Mouse (Mus musculus): ENCODE measurements around the gene Zscan22. TPM values are rescaled to one million over a fixed set of nuclear protein-coding genes. Genes with fewer than 3 reads are reported as not detected.

The Zscan22 gene
- polyA plus RNA-seq, 1 experiment, result 20.7 TPM

DNA sequence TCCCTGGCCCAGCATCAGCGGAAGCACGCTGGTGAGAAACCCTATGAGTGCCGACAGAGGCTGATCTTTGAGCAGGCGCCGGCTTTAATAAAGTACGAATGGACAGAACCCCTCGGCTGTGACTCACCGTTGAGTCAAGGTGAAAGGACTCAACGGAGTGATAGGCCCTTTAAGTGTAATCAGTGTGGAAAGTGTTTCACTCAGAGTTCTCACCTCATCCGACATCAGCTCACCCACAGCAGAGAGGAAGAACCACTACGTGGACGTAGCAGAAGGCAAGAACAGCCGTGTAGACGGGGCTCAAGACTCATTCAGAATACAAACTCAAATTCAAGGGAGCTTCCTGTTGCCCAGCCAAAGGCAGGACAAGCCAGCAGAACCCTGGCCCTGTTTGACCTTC is 6.7 kb upstream of the Zscan22 start:
- H3K27me3 ChIP-seq (ENCODE audit: control insufficient read depth, insufficient read depth, low read length), result no peaks in the 10 kb centered on the region
- H3K27ac ChIP-seq (ENCODE audit: control insufficient read depth, insufficient read depth, low read depth, low read length), result no peak overlapping the region
- no peaks in the 10 kb centered on the region; the same call in 1 of the 2 replicates for H3K36me3 ChIP-seq (ENCODE audit: control insufficient read depth, insufficient read depth, low read length)
- no peaks in the 10 kb centered on the region for H3K4me1 ChIP-seq (ENCODE audit: control insufficient read depth, insufficient read depth, low read length)
- H3K4me3 ChIP-seq (ENCODE audit: control insufficient read depth, low read depth, low read length), result no peak overlapping the region
- TF ChIP-seq CTCF (IDR thresholded peaks at IDR 0.05; ENCODE audit: control insufficient read depth, insufficient read depth, insufficient replicate concordance, low read depth, low read length) (no peak), POLR2A (IDR thresholded peaks at IDR 0.05; ENCODE audit: control insufficient read depth, low read depth, low read length) (no peak)

DNA sequence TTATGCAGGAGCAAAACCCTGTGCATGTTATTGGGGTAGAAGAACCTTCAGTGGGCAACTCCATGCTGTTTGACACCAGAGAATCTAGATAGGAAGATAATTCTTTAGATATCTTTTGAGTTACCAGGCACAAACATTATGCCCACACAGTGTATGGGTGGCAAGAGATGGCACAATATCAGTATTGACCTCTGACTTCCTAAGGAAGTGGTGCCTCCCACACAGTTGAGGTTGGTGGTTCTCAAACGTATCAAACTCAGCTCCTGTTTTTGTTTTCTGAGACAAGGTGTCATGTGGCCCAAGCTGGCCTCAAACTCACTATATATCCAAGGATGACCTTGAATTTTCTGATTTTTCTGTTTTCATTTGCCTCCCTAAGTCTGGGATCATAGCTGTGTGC is 6.3 kb upstream of the Zscan22 start:
- Histone ChIP-seq H3K36me3 (ENCODE audit: control insufficient read depth, insufficient read depth, low read length) (no peaks in the 10 kb centered on the region; the same call in 1 of the 2 replicates), H3K4me3 (ENCODE audit: control insufficient read depth, low read depth, low read length) (no peak overlapping the region), H3K4me1 (ENCODE audit: control insufficient read depth, insufficient read depth, low read length) (no peaks in the 10 kb centered on the region), H3K27ac (ENCODE audit: control insufficient read depth, insufficient read depth, low read depth, low read length) (no peak overlapping the region), H3K27me3 (ENCODE audit: control insufficient read depth, insufficient read depth, low read length) (no peaks in the 10 kb centered on the region)
- TF ChIP-seq CTCF (IDR thresholded peaks at IDR 0.05; ENCODE audit: control insufficient read depth, insufficient read depth, insufficient replicate concordance, low read depth, low read length), result no peak
- TF ChIP-seq POLR2A (IDR thresholded peaks at IDR 0.05; ENCODE audit: control insufficient read depth, low read depth, low read length), result no peak

- no peak overlapping the region for H3K27ac ChIP-seq (ENCODE audit: control insufficient read depth, insufficient read depth, low read depth, low read length)
- H3K4me1 ChIP-seq (ENCODE audit: control insufficient read depth, insufficient read depth, low read length), result peaks cover 5% of the 10 kb centered on the region
- H3K4me3 ChIP-seq (ENCODE audit: control insufficient read depth, low read depth, low read length), result no peak overlapping the region
- no peaks in the 10 kb centered on the region for H3K27me3 ChIP-seq (ENCODE audit: control insufficient read depth, insufficient read depth, low read length)
- TF ChIP-seq POLR2A (IDR thresholded peaks at IDR 0.05; ENCODE audit: control insufficient read depth, low read depth, low read length) (no peak), CTCF (IDR thresholded peaks at IDR 0.05; ENCODE audit: control insufficient read depth, insufficient read depth, insufficient replicate concordance, low read depth, low read length) (no peak)
- no peaks in the 10 kb centered on the region for H3K36me3 ChIP-seq (ENCODE audit: control insufficient read depth, insufficient read depth, low read length)
Measured at GRCm38 (mm10) chr7:12901517-12901916, 3.9 kb downstream of the Zscan22 start.

- Histone ChIP-seq H3K27ac (ENCODE audit: control insufficient read depth, insufficient read depth, low read depth, low read length) (no peak overlapping the region), H3K4me1 (ENCODE audit: control insufficient read depth, insufficient read depth, low read length) (no peaks in the 10 kb centered on the region), H3K36me3 (ENCODE audit: control insufficient read depth, insufficient read depth, low read length) (no peaks in the 10 kb centered on the region), H3K27me3 (ENCODE audit: control insufficient read depth, insufficient read depth, low read length) (no peaks in the 10 kb centered on the region), H3K4me3 (ENCODE audit: control insufficient read depth, low read depth, low read length) (no peak overlapping the region)
- TF ChIP-seq CTCF (IDR thresholded peaks at IDR 0.05; ENCODE audit: control insufficient read depth, insufficient read depth, insufficient replicate concordance, low read depth, low read length), result no peak
- TF ChIP-seq POLR2A (IDR thresholded peaks at IDR 0.05; ENCODE audit: control insufficient read depth, low read depth, low read length), result no peak
Measured at GRCm38 (mm10) chr7:12903623-12904022, 6.0 kb downstream of the Zscan22 start.

- peaks cover 3% of the 10 kb centered on the region for H3K4me1 ChIP-seq (ENCODE audit: control insufficient read depth, insufficient read depth, low read length)
Measured at GRCm38 (mm10) chr7:12905146-12905545, 7.5 kb downstream of the Zscan22 start.

GRCm38 (mm10) chr7:12909498-12909962 is 11.9 kb downstream of the Zscan22 start:
- TF ChIP-seq POLR2A (IDR thresholded peaks at IDR 0.05; ENCODE audit: control insufficient read depth, low read depth, low read length) (no peak), CTCF (IDR thresholded peaks at IDR 0.05; ENCODE audit: control insufficient read depth, insufficient read depth, insufficient replicate concordance, low read depth, low read length) (no peak)
- Histone ChIP-seq H3K27me3 (ENCODE audit: control insufficient read depth, insufficient read depth, low read length) (no peaks in the 10 kb centered on the region), H3K27ac (ENCODE audit: control insufficient read depth, insufficient read depth, low read depth, low read length) (peak overlapping the region; percentile 91), H3K36me3 (ENCODE audit: control insufficient read depth, insufficient read depth, low read length) (no peaks in the 10 kb centered on the region), H3K4me1 (ENCODE audit: control insufficient read depth, insufficient read depth, low read length) (peaks cover 4% of the 10 kb centered on the region), H3K4me3 (ENCODE audit: control insufficient read depth, low read depth, low read length) (peak overlapping the region; percentile 95)

More at GRCm38 (mm10) chr7:12905146-12905545, 7.5 kb downstream of the Zscan22 start:
- H3K36me3 ChIP-seq (ENCODE audit: control insufficient read depth, insufficient read depth, low read length), result no peaks in the 10 kb centered on the region
- H3K27ac ChIP-seq (ENCODE audit: control insufficient read depth, insufficient read depth, low read depth, low read length), result no peak overlapping the region
- no peaks in the 10 kb centered on the region for H3K27me3 ChIP-seq (ENCODE audit: control insufficient read depth, insufficient read depth, low read length)
- no peak overlapping the region for H3K4me3 ChIP-seq (ENCODE audit: control insufficient read depth, low read depth, low read length)
- TF ChIP-seq POLR2A (IDR thresholded peaks at IDR 0.05; ENCODE audit: control insufficient read depth, low read depth, low read length) (no peak), CTCF (IDR thresholded peaks at IDR 0.05; ENCODE audit: control insufficient read depth, insufficient read depth, insufficient replicate concordance, low read depth, low read length) (no peak)

DNA sequence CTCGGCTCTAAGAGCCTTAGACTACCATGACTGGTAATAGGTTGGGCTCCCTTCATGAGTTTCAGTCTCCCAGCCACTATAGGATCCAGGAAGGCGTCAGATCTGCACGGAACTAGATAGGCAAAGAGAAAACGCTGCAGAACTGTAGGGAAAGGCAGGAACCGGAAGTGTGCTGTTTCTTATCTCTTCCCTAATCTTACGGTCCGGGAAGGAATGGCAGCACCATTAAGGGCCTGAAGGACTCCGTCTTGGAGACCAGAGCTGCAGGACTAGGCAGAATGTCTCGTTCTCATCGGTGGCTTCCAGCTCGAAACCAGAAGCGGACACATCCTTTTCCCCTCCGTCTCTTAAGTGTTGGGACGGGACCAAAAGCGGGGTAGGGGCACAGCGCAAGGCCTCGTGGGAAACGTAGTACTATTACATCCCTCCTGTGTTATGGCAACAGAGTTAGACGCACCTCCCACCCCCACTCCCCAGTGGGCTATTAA is 12.6 kb downstream of the Zscan22 start:
- H3K27me3 ChIP-seq (ENCODE audit: control insufficient read depth, insufficient read depth, low read length), result no peaks in the 10 kb centered on the region
- H3K27ac ChIP-seq (ENCODE audit: control insufficient read depth, insufficient read depth, low read depth, low read length), result peak overlapping the region; percentile 91
- TF ChIP-seq POLR2A (IDR thresholded peaks at IDR 0.05; ENCODE audit: control insufficient read depth, low read depth, low read length) (peak; percentile 65; the same call in 1 of the 2 replicates), CTCF (IDR thresholded peaks at IDR 0.05; ENCODE audit: control insufficient read depth, insufficient read depth, insufficient replicate concordance, low read depth, low read length) (no peak)
- peak overlapping the region; percentile 95 for H3K4me3 ChIP-seq (ENCODE audit: control insufficient read depth, low read depth, low read length)
- H3K4me1 ChIP-seq (ENCODE audit: control insufficient read depth, insufficient read depth, low read length), result peaks cover 4% of the 10 kb centered on the region
- no peaks in the 10 kb centered on the region for H3K36me3 ChIP-seq (ENCODE audit: control insufficient read depth, insufficient read depth, low read length)
